Mouse (Mus musculus) testis, adult 2 months (tissue): ENCODE measurements around the gene Adgb. TPM values are rescaled to one million over a fixed set of nuclear protein-coding genes. Genes with fewer than 3 reads are reported as not detected.

Experiments used
- H3K27ac ChIP-seq: fragments of 200-500 bp; 2 replicates; pipeline ENCODE4 v1.5.1; 2012; ENCODE audit warnings: low read depth, low read length; ENCODE audit not compliant: control insufficient read depth, insufficient read depth
- H3K27me3 ChIP-seq: fragments of 200-500 bp; 2 replicates; pipeline ENCODE4 v1.6.1; 2012; ENCODE audit warnings: mild to moderate bottlenecking, low read length, moderate library complexity; ENCODE audit not compliant: control insufficient read depth, insufficient read depth
- H3K36me3 ChIP-seq: fragments of 200-500 bp; 2 replicates; pipeline ENCODE4 v1.6.1; 2012; ENCODE audit warnings: mild to moderate bottlenecking, low read length; ENCODE audit not compliant: control insufficient read depth, insufficient read depth
- H3K4me1 ChIP-seq: fragments of 200-500 bp; 2 replicates; pipeline ENCODE4 v1.6.1; 2012; ENCODE audit warnings: low read length; ENCODE audit not compliant: control insufficient read depth, insufficient read depth
- H3K4me3 ChIP-seq: fragments of 200-500 bp; 2 replicates; pipeline ENCODE4 v1.5.1; 2012; ENCODE audit warnings: low read depth, mild to moderate bottlenecking, low read length, moderate library complexity, mixed read lengths; ENCODE audit not compliant: control insufficient read depth
- CTCF ChIP-seq: fragments of 200-500 bp; IDR thresholded peaks from 2 replicates; pipeline ENCODE4 v1.5.1; 2012; ENCODE audit warnings: low read depth, mild to moderate bottlenecking, inconsistent platforms, low read length, moderate library complexity; ENCODE audit not compliant: control insufficient read depth, insufficient read depth, insufficient replicate concordance
- POLR2A ChIP-seq: fragments of 200-500 bp; IDR thresholded peaks from 2 replicates; pipeline ENCODE4 v1.6.1; 2012; ENCODE audit warnings: low read depth, mild to moderate bottlenecking, inconsistent platforms, low read length, moderate library complexity; ENCODE audit not compliant: control insufficient read depth
- polyA plus RNA-seq: library from polyadenylated mRNA; depleted of rRNA; stranded (reverse); fragments of >200 nt; gene quantifications from 2 replicates; pipeline ENCODE4 v1.2.3, GENCODE M21; 2012

Gene Adgb
- polyA plus RNA-seq, 1 experiment: 16.1 TPM

GRCm38 (mm10) chr10:10411046-10411445 lies 61.1 kb downstream of the Adgb start:
- no peak overlapping the region for H3K4me3 ChIP-seq
- no peaks in the 10 kb centered on the region for H3K4me1 ChIP-seq
- no peaks in the 10 kb centered on the region for H3K36me3 ChIP-seq
- H3K27ac ChIP-seq: no peak overlapping the region
- TF ChIP-seq CTCF: no peak
- TF ChIP-seq POLR2A: no peak
- no peaks in the 10 kb centered on the region for H3K27me3 ChIP-seq

- H3K36me3 ChIP-seq: no peaks in the 10 kb centered on the region
- no peaks in the 10 kb centered on the region for H3K27me3 ChIP-seq
- H3K4me3 ChIP-seq: no peak overlapping the region
- TF ChIP-seq CTCF (no peak), POLR2A (no peak)
- H3K4me1 ChIP-seq: no peaks in the 10 kb centered on the region
- H3K27ac ChIP-seq: no peak overlapping the region
These were observed 64.0 kb downstream of the Adgb start for GRCm38 (mm10) chr10:10408166-10408565.

- no peak for TF ChIP-seq POLR2A
- no peak for TF ChIP-seq CTCF
- Histone ChIP-seq H3K27ac (no peak overlapping the region), H3K36me3 (no peaks in the 10 kb centered on the region)
These were observed 76.2 kb downstream of the Adgb start for GRCm38 (mm10) chr10:10395784-10396481.

GRCm38 (mm10) chr10:10374629-10375028 lies 97.5 kb downstream of the Adgb start:
- Histone ChIP-seq H3K36me3 (no peaks in the 10 kb centered on the region), H3K4me3 (no peak overlapping the region), H3K27ac (no peak overlapping the region), H3K4me1 (no peaks in the 10 kb centered on the region), H3K27me3 (no peaks in the 10 kb centered on the region)
- no peak for TF ChIP-seq CTCF
- no peak for TF ChIP-seq POLR2A

More at GRCm38 (mm10) chr10:10395784-10396481, 76.2 kb downstream of the Adgb start:
- H3K4me1 ChIP-seq: no peaks in the 10 kb centered on the region
- no peaks in the 10 kb centered on the region for H3K27me3 ChIP-seq
- H3K4me3 ChIP-seq: no peak overlapping the region

- no peaks in the 10 kb centered on the region for H3K27me3 ChIP-seq
- no peak for TF ChIP-seq POLR2A
- TF ChIP-seq CTCF: no peak
- no peaks in the 10 kb centered on the region for H3K4me1 ChIP-seq
- no peak overlapping the region for H3K27ac ChIP-seq
- H3K4me3 ChIP-seq: no peak overlapping the region
- H3K36me3 ChIP-seq: no peaks in the 10 kb centered on the region
These were observed 108.1 kb downstream of the Adgb start for GRCm38 (mm10) chr10:10364025-10364424.

GRCm38 (mm10) chr10:10355605-10356227 lies 116.4 kb downstream of the Adgb start:
- no peak overlapping the region for H3K27ac ChIP-seq
- TF ChIP-seq CTCF (no peak), POLR2A (no peak)
- H3K27me3 ChIP-seq: no peaks in the 10 kb centered on the region
- H3K4me1 ChIP-seq: no peaks in the 10 kb centered on the region
- H3K4me3 ChIP-seq: no peak overlapping the region
- no peaks in the 10 kb centered on the region for H3K36me3 ChIP-seq

- Histone ChIP-seq H3K4me1 (no peaks in the 10 kb centered on the region), H3K4me3 (no peak overlapping the region), H3K36me3 (no peaks in the 10 kb centered on the region), H3K27ac (no peak overlapping the region), H3K27me3 (no peaks in the 10 kb centered on the region)
- TF ChIP-seq POLR2A: no peak
- no peak for TF ChIP-seq CTCF
These were observed 119.9 kb downstream of the Adgb start for GRCm38 (mm10) chr10:10352184-10352583.
